Mouse (Mus musculus): ENCODE results near the gene Figla.

Figla gene

GRCm38 (mm10) chr6:86069856-86070255 lies 53.9 kb downstream of the Figla start:
- no peak for DNase-seq (ENCODE audit: low read depth)

- no peak for DNase-seq (ENCODE audit: low read depth)
Observed at GRCm38 (mm10) chr6:86070277-86070676, 54.3 kb downstream of the Figla start.

All from induced T-regulatory cell, adult 2 months (primary cell).